Mouse (Mus musculus) heart, embryonic 16.5 days (tissue): ENCODE measurements around the gene Gm10722. TPM values are rescaled to one million over a fixed set of nuclear protein-coding genes. Genes with fewer than 3 reads are reported as not detected.
A peak's percentile ranks its signal among the peaks of the same experiment; 100 is the strongest.
"Not testable (repeated sequence)": the region's sequence is repeated elsewhere in the genome, so short reads cannot be mapped to it uniquely, and the experiment has no call there.

ENCODE experiments used
- ATAC-seq: fragments of 200-750 bp; cut with Nextera tagmentation; replicated peaks from 2 replicates; pipeline ENCODE4 v1.8.0; 2017; ENCODE audit warnings: moderate number of reproducible peaks; ENCODE audit not compliant: insufficient read depth, low FRiP score; ENCODE audit errors: extremely low read depth
- H3K27ac ChIP-seq: fragments of 300-500 bp; sonication (generic); 2 replicates; pipeline ENCODE4 v1.5.1; 2014; ENCODE audit warnings: mild to moderate bottlenecking, low read length, control low read depth, moderate library complexity
- H3K27me3 ChIP-seq: fragments of 300-500 bp; sonication (generic); 2 replicates; pipeline ENCODE4 v1.6.1; 2014; ENCODE audit warnings: low read length, mixed read lengths; ENCODE audit not compliant: control insufficient read depth, insufficient read depth
- H3K36me3 ChIP-seq: fragments of 300-500 bp; sonication (generic); 2 replicates; pipeline ENCODE4 v1.6.1; 2014; ENCODE audit not compliant: control insufficient read depth, insufficient read depth
- H3K4me1 ChIP-seq: fragments of 300-500 bp; sonication (generic); 2 replicates; pipeline ENCODE4 v1.6.1; 2014; ENCODE audit warnings: low read length, mixed read lengths; ENCODE audit not compliant: control insufficient read depth, insufficient read depth
- H3K4me2 ChIP-seq: fragments of 300-500 bp; sonication (generic); 2 replicates; pipeline ENCODE4 v1.6.1; 2014; ENCODE audit warnings: low read depth, mild to moderate bottlenecking, control low read depth, low read length
- H3K4me3 ChIP-seq: fragments of 300-500 bp; sonication (generic); 2 replicates; pipeline ENCODE4 v1.5.1; 2014; ENCODE audit warnings: mild to moderate bottlenecking, control low read depth, low read length
- H3K9ac ChIP-seq: fragments of 300-500 bp; sonication (generic); 2 replicates; pipeline ENCODE4 v1.6.1; 2014; ENCODE audit warnings: low read length, control low read depth
- H3K9me3 ChIP-seq: fragments of 300-500 bp; sonication (generic); replicated peaks from 2 replicates; pipeline ENCODE4 v1.6.1; 2016; ENCODE audit warnings: low read length; ENCODE audit not compliant: control insufficient read depth
- WGBS: fragments of 180-500 bp; shearing (Covaris S2); extraction: QIAGEN DNeasy Blood & Tissue Kit; methylation state at CpG from one replicate; pipeline ENCODE4 v1.1.7; 2014; 5-methylcytosine and 5-hydroxymethylcytosine counted together
- polyA plus RNA-seq: library from polyadenylated mRNA; unstranded; fragments of >200 nt; fragmentation: Nextera tagmentation; extraction: Ambion mirVana; gene quantifications from 2 replicates; pipeline ENCODE4 v1.2.1, GENCODE M21; 2015

The Gm10722 gene
- polyA plus RNA-seq, 1 experiment from 2014 or later = not detected

DNA sequence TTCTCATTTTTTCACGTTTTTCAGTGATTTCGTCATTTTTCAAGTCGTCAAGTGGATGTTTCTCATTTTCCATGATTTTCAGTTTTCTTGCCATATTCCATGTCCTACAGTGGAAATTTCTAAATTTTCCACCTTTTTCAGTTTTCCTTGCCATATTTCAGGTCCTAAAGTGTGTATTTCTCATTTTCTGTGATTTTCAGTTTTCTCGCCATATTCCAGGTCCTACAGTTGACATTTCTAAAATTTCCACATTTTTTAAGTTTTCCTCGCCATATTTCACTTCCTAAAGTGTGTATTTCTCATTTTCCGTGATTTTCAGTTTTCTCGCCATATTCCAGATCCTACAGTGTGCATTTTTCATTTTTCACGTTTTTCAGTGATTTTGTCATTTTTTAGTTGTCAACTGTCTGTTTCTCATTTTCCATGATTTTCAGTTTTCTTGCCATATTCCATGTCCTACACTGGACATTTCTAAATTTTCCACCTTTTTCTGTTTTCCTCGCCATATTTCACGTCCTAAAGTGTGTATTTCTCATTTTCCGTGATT lies 12.1 kb downstream of the Gm10722 start, which contains the start of gene Gm10721:
Gene Gm10721, plus strand, starts transcription at position 408 of the 547 bp plus-strand sequence.
- H3K27me3 ChIP-seq, H3K36me3 ChIP-seq, H3K4me2 ChIP-seq, H3K27ac ChIP-seq, H3K9ac ChIP-seq, H3K9me3 ChIP-seq, H3K4me3 ChIP-seq, H3K4me1 ChIP-seq: not testable (repeated sequence)
- 0 out of 2 replicates have a peak, but pooled peaks have one; percentile 17 for ATAC-seq
- WGBS = no CpG with 5 or more reads among the region's 11 CpGs

DNA sequence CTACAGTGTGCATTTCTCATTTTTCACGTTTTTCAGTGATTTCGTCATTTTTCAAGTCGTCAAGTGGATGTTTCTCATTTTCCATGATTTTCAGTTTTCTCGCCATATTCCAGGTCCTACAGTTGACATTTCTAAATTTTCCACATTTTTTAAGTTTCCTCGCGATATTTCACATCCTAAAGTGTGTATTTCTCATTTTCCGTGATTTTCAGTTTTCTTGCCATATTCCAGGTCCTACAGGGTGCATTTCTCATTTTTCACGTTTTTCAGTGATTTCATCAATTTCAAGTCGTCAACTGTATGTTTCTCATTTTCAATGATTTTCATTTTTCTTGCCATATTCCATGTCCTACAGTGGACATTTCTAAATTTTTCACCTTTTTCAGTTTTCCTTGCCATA lies 14.6 kb downstream of the Gm10722 start, which contains the start of gene Gm10720:
Gene Gm10720, plus strand, starts transcription at position 301 of the 400 bp plus-strand sequence.
- H3K36me3 ChIP-seq, H3K4me1 ChIP-seq, H3K4me3 ChIP-seq, ATAC-seq, H3K9me3 ChIP-seq, H3K27me3 ChIP-seq, H3K9ac ChIP-seq, H3K27ac ChIP-seq, H3K4me2 ChIP-seq: not testable (repeated sequence)
- 50% methylated on average over 4 of the region's 9 CpGs for WGBS

DNA sequence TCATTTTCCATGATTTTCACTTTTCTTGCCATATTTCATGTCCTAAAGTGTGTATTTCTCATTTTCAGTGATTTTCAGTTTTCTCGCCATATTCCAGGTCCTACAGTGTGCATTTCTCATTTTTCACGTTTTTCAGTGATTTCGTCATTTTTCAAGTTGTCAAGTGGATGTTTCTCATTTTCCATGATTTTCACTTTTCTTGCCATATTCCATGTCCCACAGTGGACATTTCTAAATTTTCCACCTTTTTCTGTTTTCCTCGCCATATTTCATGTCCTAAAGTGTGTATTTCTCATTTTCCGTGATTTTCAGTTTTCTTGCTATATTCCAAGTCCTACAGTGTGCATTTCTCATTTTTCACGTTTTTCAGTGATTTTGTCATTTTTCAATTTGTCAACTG lies 15.2 kb downstream of the Gm10722 start:
- not testable (repeated sequence) for H3K4me1 ChIP-seq, H3K9ac ChIP-seq
- WGBS = 68% methylated on average over 4 of the region's 6 CpGs

DNA sequence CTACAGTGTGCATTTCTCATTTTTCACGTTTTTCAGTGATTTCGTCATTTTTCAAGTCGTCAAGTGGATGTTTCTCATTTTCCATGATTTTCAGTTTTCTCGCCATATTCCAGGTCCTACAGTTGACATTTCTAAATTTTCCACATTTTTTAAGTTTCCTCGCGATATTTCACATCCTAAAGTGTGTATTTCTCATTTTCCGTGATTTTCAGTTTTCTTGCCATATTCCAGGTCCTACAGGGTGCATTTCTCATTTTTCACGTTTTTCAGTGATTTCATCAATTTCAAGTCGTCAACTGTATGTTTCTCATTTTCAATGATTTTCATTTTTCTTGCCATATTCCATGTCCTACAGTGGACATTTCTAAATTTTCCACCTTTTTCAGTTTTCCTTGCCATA lies 16.4 kb downstream of the Gm10722 start, which contains the start of gene Gm10719:
Gene Gm10719, plus strand, starts transcription at position 301 of the 400 bp plus-strand sequence.
- 57% methylated on average over 1 of the region's 9 CpGs for WGBS
- not testable (repeated sequence) for H3K36me3 ChIP-seq, H3K27me3 ChIP-seq, ATAC-seq, H3K27ac ChIP-seq, H3K4me1 ChIP-seq, H3K9me3 ChIP-seq, H3K4me2 ChIP-seq, H3K4me3 ChIP-seq, H3K9ac ChIP-seq

More for the DNA sequence above, 15.2 kb downstream of the Gm10722 start:
- not testable (repeated sequence) for H3K4me2 ChIP-seq, H3K36me3 ChIP-seq, H3K9me3 ChIP-seq, H3K4me3 ChIP-seq, H3K27me3 ChIP-seq, ATAC-seq, H3K27ac ChIP-seq

- H3K9me3 ChIP-seq, H3K27me3 ChIP-seq, H3K4me1 ChIP-seq, H3K4me3 ChIP-seq, H3K36me3 ChIP-seq, H3K27ac ChIP-seq, ATAC-seq, H3K9ac ChIP-seq, H3K4me2 ChIP-seq: not testable (repeated sequence)
- WGBS = 60% methylated on average over 9 of the region's 9 CpGs
Observed at GRCm38 (mm10) chr9:3018944-3019343, 18.2 kb downstream of the Gm10722 start.

- H3K9ac ChIP-seq, H3K4me2 ChIP-seq, H3K4me1 ChIP-seq, ATAC-seq, H3K27me3 ChIP-seq, H3K27ac ChIP-seq, H3K4me3 ChIP-seq, H3K9me3 ChIP-seq, H3K36me3 ChIP-seq: not testable (repeated sequence)
- WGBS = 77% methylated on average over 11 of the region's 19 CpGs
Observed at GRCm38 (mm10) chr9:3019835-3020727, 19.4 kb downstream of the Gm10722 start.

DNA sequence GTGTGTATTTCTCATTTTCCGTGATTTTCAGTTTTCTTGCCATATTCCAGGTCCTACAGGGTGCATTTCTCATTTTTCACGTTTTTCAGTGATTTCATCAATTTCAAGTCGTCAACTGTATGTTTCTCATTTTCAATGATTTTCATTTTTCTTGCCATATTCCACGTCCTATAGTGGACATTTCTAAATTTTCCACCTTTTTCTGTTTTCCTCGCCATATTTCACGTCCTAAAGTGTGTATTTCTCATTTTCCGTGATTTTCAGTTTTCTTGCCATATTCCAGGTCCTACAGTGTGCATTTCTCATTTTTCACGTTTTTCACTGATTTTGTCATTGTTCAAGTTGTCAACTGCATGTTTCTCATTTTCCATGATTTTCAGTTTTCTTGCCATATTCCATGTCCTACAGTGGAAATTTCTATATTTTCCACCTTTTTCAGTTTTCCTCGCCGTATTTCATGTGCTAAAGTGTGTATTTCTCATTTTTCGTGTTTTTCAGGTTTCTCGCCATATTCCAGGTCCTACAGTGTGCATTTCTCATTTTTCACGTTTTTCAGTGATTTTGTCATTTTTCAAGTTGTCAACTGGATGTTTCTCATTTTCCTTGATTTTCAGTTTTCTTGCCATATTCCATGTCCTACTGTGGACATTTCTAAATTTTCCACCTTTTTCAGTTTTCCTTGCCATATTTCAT lies 21.7 kb downstream of the Gm10722 start:
- H3K27ac ChIP-seq, ATAC-seq: not testable (repeated sequence)

GRCm38 (mm10) chr9:3023312-3023984 lies 22.7 kb downstream of the Gm10722 start, which contains the start of gene Gm10718:
TSS of gene Gm10718 (plus strand) at chr9:3023547.
- not testable (repeated sequence) for ATAC-seq, H3K9ac ChIP-seq, H3K27ac ChIP-seq, H3K4me1 ChIP-seq, H3K9me3 ChIP-seq, H3K27me3 ChIP-seq, H3K4me3 ChIP-seq, H3K4me2 ChIP-seq, H3K36me3 ChIP-seq
- WGBS = 72% methylated on average over 9 of the region's 13 CpGs

More for the DNA sequence above, 21.7 kb downstream of the Gm10722 start:
- 67% methylated on average over 9 of the region's 13 CpGs for WGBS
- H3K36me3 ChIP-seq, H3K9ac ChIP-seq, H3K4me2 ChIP-seq, H3K27me3 ChIP-seq, H3K4me1 ChIP-seq, H3K9me3 ChIP-seq, H3K4me3 ChIP-seq: not testable (repeated sequence)
